Mouse (Mus musculus) lung, postnatal 10 days (tissue): ENCODE results near the gene Lrrc4c.
A peak's percentile ranks its signal among the peaks of the same experiment; 100 is the strongest.

Experiments used
- DNase-seq: peaks from one replicate; pipeline ENCODE4 v3.0.0; 2021

The Lrrc4c gene

GRCm38 (mm10) chr2:96547171-96547570, 229.2 kb downstream of the Lrrc4c start:
- DNase-seq: no peak

DNA sequence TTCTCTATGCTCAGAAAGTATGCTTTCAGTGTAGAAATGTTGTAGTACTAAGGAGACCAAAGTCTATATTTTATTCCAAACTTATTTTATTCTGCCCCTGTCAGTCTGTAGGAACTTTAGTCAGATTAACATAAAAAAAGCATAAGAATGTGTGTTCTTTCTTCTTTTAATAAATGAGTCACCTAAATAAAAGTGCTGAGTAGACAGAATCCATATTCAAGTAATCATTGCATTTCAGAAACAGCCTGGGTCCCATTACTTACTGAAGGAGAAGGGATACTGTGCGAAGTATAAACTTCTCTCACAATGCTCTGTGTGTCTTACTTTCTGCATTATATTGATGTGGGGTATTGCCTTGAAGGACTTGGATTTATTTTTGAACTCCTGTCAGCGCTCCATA, 255.8 kb downstream of the Lrrc4c start:
- DNase-seq: no peak

GRCm38 (mm10) chr2:96577701-96578100, 259.7 kb downstream of the Lrrc4c start:
- no peak for DNase-seq

DNA sequence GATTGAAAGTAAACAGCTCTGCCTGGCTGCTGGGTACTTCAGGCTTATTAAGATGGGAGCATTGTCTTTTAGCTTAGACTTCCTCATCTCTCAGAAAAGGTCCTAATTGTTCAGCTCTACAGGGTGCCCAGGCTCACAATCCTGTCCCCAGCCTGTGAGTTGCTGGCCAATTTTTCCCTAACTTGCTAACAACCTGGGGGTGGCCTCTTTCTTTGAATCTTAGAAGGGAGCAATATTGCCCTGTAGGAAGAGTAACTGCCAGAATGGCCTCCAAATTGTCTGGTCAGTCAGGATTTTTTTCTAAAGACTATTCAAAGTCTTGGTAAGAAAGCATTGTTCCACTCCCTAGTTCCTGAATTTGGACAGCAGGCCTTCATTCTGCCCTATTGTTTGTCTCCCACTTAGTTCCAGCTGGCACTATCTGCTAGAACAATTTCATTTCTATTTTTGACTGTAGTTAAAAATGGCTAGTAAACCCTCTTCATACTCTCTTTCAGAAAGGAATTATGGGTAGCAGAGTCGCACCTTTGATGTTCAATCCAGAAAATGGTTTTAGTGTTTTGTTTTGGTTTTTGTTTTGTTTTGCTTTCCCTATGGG, 262.3 kb downstream of the Lrrc4c start:
- DNase-seq: no peak

GRCm38 (mm10) chr2:96585665-96586064, 267.7 kb downstream of the Lrrc4c start:
- DNase-seq: peak; percentile 6

DNA sequence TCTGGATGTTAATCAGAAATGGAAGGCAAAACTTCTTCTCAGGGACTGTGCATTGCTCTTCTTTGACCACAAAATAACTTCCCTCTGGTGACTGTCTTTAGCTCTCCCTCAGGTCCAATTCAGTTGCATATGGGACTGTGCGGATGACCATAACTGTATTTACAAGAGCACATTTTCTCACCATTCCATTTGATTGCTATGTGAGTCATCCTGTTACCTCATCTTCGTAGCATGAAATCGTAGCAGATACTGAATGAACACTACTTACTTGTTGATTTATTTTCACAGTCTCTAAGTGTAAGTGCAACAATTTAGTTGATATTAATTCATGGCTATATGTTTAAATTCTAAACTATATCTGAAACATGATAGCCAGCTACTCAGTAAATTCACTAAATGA, 286.8 kb downstream of the Lrrc4c start:
- no peak for DNase-seq

DNA sequence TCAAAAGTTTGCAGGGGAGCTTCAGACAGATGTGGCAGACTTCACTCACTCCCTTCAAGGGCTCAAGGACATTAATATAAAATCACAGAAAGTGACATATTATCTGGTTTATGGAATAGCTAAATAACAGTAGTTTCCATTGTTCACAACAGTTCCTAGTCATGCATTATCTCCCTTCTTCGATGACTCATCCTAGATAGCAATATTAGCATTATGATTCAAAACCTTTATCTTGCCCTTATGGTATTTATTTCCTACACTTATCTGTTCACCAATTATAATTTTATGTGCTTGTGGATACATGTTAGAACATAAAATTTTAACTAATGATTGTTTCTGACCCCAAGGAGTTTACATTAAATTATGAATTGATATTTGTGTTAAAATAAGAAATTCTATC, 296.2 kb downstream of the Lrrc4c start:
- DNase-seq: no peak

GRCm38 (mm10) chr2:96618691-96619205, 300.8 kb downstream of the Lrrc4c start:
- no peak for DNase-seq

DNA sequence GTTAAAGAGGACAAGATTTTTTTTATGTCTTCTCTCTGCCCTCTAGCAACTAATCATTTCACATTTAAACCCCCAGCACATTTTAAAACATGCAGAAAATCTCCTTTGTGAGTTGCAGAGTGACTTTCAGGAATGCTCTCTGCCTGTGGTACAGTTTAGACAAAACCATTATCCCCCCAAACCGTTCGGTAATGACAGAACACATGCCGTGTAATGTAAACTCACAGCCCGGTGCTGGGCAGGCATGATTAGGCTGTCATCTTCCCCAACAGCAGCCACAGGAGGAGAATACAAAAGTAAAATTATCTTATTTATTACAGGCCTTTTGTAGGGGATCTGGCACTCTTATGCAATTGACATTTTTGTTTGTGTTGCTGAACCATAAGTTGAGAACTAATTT, 349.1 kb downstream of the Lrrc4c start:
- no peak for DNase-seq

DNA sequence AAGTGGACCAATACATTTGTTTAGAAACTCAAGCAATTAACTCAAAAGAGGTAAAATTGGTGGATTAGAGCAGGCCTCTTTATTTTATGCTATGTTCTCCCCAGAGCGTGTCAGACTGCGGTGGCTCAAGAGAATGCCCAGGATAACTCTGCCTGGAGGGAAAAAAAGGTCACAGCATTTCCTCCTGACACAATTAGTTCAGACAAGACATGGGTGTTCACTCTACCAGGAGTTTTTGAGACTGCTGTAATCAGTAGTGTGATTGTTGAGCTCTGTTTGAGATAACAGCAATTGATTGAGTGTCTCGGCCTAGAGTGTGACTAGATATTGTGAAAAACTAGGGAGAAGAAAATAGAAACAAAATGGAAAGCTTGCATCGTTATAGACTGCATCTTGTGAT, 363.8 kb downstream of the Lrrc4c start:
- no peak for DNase-seq

DNA sequence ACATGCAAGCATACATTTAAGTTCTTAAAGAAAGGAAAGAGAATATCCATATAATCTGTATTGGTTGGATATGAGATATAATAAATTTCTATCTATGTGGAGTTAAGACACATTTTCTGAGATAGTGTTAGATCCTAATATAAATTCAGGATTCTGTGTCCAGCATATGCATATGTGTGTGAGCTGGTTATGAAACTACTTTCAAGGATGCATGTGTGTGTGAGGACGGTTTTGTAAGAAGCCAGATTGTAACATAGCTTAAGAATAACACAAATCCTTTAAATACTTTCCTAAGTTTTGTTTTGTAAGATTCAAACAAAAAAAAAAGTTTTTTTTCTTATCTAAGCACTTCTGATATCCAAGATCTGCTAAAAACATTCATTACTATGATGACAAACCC, 367.4 kb downstream of the Lrrc4c start:
- DNase-seq: no peak

- no peak for DNase-seq
Measured at GRCm38 (mm10) chr2:96705004-96705403, 387.0 kb downstream of the Lrrc4c start.

DNA sequence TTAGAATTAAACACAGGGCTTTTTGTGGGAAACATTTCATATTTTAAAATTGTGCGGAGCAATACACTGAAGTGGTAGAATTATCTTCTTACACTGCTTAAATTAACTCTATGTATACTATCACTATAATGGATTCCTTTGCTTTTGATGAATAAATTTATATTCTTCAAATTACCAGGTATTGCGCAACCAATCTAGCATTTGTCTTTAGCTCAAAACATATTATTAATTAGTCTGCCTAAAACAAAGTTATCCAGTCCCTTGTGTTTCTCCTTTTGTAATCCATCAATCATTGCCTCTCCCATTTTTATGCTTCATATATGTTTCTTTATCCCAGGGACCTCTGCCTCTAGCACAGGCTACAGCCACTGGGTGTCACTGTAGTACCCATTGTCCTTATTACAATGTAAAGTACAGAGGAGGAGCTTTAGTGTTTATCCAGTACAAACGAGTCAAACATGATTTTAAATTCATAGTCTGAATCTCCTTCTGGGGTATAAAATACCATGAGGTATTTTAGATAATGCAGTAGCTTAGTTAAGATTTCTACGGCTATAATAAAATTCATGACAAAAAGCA, 389.9 kb downstream of the Lrrc4c start:
- DNase-seq: no peak

DNA sequence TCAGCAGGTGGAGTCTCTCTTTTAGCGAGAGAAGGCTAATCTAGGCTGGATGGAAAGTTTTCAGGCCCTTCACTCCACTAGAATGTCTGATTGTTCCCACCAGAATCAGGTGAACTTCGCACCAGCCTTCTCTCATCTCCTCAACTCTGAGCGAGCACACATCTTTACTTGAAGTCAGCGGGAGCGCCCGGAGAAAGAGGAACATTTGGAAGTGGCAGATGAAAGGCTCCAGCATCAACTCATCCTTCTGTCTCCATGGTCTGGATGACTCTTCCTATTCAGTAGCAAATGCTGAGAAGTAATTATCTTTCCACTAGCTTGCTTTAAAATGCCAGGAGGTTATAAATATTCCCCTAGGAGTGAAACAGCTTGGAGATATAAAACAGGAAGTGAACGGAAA, 396.6 kb downstream of the Lrrc4c start:
- no peak for DNase-seq

DNA sequence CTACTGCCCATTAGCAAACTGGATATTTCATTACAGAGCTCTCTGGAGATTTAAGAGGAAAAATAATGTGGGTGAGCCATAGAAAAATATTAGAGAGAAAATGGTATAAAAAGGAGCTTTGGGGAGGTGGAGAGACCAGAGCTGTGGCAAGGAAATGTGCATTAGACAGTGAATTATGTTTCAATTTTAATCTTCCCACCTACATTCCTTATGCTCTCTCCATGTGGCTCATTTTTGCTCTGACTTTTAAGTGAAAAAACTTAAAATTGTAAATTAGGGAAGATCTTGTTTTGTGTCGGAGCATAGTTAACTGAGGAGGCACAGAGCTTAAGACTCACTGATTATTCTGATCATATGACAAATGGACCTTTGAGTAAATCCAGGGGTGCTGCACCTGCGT, 399.4 kb downstream of the Lrrc4c start:
- no peak for DNase-seq

DNA sequence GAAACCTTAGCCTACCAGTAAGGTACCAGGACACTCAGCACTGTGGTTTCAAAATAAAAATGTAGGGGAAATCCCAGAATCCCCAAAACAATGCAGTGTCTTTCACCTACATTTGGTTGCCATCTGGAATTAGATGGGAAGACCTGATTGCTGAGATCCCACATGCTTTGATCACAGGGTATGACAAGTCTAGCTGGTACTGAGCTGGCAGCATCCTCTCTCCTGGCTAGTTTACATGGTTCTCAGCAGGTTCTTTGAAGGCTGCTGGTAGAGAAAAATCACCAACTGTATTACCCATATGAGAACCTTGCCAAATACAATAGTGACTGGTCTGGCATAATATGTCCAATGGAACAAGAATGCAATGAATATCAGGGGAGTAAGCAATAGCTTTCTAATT, 405.4 kb downstream of the Lrrc4c start:
- DNase-seq: no peak

DNA sequence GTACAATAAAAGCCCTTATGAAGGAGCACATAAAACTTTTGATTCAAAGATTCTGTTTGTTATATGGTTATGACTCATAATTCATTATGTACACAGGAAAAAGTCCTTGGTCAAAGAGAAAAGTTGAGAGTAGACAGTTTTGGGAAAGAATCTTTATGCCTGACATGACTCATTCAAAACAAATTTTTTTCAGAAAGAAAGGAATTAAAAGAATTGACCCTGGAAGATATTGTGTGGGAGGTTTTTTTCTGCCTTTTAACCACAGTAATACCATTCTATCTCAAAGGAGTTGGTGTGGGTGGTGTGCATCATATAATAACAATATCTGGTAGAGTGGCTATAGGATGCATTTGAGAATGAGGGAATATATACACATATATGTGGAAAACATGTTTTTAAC, 418.1 kb downstream of the Lrrc4c start:
- no peak for DNase-seq

GRCm38 (mm10) chr2:96755066-96755465, 437.1 kb downstream of the Lrrc4c start:
- no peak for DNase-seq

DNA sequence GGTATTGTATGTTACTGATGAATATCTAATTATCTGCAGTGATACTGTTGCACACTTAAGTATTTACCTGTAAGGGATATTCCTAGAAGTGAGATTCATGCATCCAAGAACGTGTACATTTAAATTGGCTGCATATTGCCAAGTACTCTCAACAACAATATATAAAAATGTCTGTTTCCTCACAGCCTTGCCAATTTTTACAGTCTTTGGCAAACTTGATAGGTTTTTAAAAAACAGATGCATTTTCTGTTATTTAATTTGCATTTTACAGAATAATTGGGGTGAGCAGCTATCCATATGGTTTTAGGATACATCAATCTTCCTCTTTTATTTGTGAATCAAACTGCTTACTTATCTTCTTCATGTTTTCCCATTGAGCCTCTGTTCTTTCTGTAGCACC, 439.7 kb downstream of the Lrrc4c start:
- no peak for DNase-seq

DNA sequence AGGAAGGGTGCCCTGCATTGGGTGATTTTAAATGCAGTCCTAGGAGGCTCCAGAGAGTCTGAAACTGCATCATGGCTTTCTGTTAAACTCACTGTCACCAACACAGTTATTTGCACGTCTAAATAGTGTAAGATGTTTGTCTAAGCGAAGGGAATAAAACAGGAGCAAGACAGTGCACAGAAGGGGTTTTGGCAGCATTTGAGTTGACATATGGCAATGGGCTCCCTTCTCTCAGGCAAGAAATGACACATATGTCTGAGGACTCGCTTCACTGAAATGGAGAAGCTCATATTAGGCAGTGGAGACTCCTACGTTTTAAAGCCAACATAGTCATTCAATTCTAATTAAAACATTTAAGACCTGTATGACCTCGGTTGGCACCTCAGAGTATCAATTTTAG, 445.6 kb downstream of the Lrrc4c start:
- DNase-seq: no peak

- DNase-seq: no peak
Measured at GRCm38 (mm10) chr2:96775376-96775775, 457.4 kb downstream of the Lrrc4c start.

DNA sequence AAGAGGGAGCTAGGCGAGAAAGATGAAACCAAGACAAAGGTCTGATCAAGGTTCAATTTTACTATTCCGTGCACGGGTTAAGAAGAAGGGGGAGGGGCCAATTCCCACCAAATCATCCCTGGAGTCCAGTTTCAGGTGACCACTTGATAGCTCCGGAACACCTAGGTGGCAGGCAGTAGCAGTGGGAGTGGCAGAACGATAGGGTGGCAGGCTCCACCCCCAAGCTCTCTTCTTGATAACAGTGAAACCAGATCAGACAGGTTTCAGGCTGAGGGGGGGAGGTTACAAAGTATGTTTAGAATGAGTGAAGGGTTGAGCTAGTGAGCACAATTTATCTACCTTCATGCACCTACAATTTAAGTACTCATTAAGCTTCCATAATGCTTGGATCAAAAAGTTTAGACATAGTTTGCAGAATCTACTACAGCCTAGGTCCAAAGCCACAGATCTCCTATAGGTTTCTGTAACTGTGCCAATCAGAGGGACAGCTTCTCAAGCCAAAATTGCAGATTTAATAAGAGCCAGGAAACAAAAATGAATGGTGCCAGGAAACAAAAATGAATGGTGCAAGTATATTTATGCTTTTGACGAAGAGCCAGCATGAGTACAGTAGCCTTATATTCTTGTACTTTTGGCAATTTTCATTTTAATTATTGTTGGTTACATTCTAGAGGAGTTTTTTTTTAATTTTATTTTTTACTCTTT, 478.9 kb downstream of the Lrrc4c start:
- no peak for DNase-seq

GRCm38 (mm10) chr2:96850839-96851396, 532.9 kb downstream of the Lrrc4c start:
- DNase-seq: no peak

GRCm38 (mm10) chr2:96853797-96854196, 535.8 kb downstream of the Lrrc4c start:
- no peak for DNase-seq
